Mouse (Mus musculus): Measurements from ENCODE around the gene Eif4e. TPM values are rescaled to one million over a fixed set of nuclear protein-coding genes. Genes with fewer than 3 reads are reported as not detected.

The Eif4e gene
- polyA plus RNA-seq (2012; rRNA removed): 181 and 193 TPM in 2 replicates

DNA sequence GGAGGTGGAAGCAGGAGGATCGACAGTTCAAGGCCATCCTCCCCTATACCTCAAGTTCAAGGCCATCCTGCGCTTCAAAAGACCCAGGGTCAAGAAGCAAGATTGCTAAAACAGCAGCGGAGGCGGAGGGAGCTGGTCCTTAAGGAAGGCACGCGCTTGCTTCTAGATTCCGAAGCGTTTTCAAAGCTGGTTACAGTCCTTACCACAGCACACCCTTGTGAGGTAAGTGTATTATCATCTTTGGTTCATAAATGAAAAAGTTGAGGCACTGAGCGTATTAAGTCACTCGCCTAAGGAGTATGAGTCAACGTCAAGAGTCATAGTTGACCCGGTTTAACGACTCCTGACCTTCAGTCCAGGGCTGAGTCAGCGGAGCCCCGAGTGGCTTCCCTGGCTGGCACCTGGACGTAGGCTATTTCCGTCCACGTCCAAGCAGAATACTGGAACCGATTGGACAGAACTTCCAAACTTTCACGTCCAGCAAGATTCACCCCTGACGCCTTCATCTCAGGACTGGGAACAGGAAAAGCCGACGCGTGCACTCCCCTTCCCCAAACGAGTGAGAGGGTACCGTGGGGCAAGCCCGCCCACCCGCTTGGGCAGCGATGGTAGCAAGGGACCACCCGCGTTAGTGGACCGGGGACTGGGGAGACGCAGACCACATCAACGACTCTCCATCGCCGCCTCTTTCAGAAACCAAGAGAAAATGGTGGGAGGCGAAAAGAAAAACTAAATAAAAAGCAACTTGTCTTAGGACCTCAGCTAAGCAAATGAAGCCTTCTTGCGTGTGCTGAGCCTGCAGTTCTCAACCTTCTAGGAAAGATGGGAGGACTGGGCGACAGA is at the start of gene Eif4e:
TSS of gene Eif4e (plus strand) at position 107 of the 843 bp plus-strand sequence.
- Histone ChIP-seq H3K27ac (ENCODE audit: control insufficient read depth, insufficient read depth, low read depth, low read length) (peak within 1 kb of the TSS; percentile 96), H3K36me3 (ENCODE audit: control insufficient read depth, insufficient read depth, low read length) (no peaks in the 10 kb centered on the region), H3K4me1 (ENCODE audit: control insufficient read depth, insufficient read depth, low read length) (peaks cover 5% of the 10 kb centered on the region), H3K27me3 (ENCODE audit: control insufficient read depth, insufficient read depth, low read length) (no peaks in the 10 kb centered on the region), H3K4me3 (ENCODE audit: control insufficient read depth, low read depth, low read length) (peak within 1 kb of the TSS; percentile 99)
- TF ChIP-seq POLR2A (IDR thresholded peaks at IDR 0.05; ENCODE audit: control insufficient read depth, low read depth, low read length) (peak; percentile 67), CTCF (IDR thresholded peaks at IDR 0.05; ENCODE audit: control insufficient read depth, insufficient read depth, insufficient replicate concordance, low read depth, low read length) (no peak)

DNA sequence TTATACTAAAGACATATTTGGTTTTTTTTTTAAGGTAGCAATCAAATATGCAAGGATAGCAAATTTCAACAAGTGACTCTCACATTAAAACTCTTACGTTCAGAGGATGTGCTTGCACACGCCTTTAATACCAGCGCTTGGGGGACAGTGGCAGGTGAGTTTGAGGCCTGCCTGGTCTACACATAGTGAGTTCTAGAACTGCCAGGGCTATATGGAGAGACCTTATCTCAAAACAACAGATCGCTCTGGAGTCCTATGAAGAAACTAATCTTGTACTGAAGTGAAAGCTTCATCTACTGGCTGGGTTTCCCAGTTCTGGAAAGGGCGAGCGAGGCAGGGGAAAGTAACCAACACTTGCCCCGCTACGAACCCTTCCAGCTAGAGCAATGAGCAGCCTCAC is 46.5 kb upstream of the Eif4e start:
- TF ChIP-seq CTCF (IDR thresholded peaks at IDR 0.05; ENCODE audit: control insufficient read depth, insufficient read depth, insufficient replicate concordance, low read depth, low read length) (no peak), POLR2A (IDR thresholded peaks at IDR 0.05; ENCODE audit: control insufficient read depth, low read depth, low read length) (no peak)
- no peaks in the 10 kb centered on the region for H3K27me3 ChIP-seq (ENCODE audit: control insufficient read depth, insufficient read depth, low read length)
- H3K27ac ChIP-seq (ENCODE audit: control insufficient read depth, insufficient read depth, low read depth, low read length): no peak overlapping the region
- H3K36me3 ChIP-seq (ENCODE audit: control insufficient read depth, insufficient read depth, low read length): peaks cover 1% of the 10 kb centered on the region
- no peak overlapping the region for H3K4me3 ChIP-seq (ENCODE audit: control insufficient read depth, low read depth, low read length)
- H3K4me1 ChIP-seq (ENCODE audit: control insufficient read depth, insufficient read depth, low read length): no peaks in the 10 kb centered on the region

DNA sequence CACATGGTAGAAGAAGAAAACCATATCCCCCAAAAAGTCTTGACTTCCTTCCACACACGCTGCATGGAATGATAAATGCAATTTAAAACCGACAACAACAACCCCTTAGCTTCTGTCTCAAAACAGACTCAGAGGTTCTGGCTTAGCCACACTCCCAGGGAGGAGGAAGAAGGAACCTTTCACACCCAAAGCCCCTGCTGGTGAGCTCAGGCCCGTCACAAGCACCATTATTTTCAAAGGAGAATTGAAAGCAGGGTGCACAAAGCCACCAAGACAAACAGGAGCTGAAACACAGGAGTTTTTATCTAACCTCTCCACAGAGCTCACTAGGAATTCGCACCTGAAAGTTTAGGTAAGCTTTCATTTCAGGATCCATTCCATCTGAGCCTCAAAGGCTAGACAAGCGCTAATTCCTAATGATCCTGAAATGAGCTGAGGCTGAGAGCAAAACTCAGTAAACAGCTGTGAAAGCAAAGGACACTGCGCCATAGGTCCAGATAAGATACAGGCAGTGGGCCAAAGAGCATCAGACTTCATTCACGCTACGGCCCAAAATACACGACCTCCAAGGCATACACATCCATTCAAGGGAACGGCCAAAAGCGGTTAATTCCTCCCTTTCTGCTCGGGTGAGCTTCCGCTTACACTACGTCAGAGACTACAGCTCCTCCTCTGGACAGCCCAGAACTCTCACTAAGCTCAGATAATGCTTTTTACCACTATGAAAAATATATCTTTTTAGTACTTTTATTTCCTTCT is 44.3 kb upstream of the Eif4e start:
- TF ChIP-seq POLR2A (IDR thresholded peaks at IDR 0.05; ENCODE audit: control insufficient read depth, low read depth, low read length) (no peak), CTCF (IDR thresholded peaks at IDR 0.05; ENCODE audit: control insufficient read depth, insufficient read depth, insufficient replicate concordance, low read depth, low read length) (no peak)
- no peaks in the 10 kb centered on the region for H3K27me3 ChIP-seq (ENCODE audit: control insufficient read depth, insufficient read depth, low read length)
- H3K4me3 ChIP-seq (ENCODE audit: control insufficient read depth, low read depth, low read length): no peak overlapping the region
- H3K36me3 ChIP-seq (ENCODE audit: control insufficient read depth, insufficient read depth, low read length): peaks cover 1% of the 10 kb centered on the region
- 0 out of 2 replicates have a peak overlapping the region, but pooled peaks have one; percentile 1 for H3K27ac ChIP-seq (ENCODE audit: control insufficient read depth, insufficient read depth, low read depth, low read length)
- H3K4me1 ChIP-seq (ENCODE audit: control insufficient read depth, insufficient read depth, low read length): no peaks in the 10 kb centered on the region

DNA sequence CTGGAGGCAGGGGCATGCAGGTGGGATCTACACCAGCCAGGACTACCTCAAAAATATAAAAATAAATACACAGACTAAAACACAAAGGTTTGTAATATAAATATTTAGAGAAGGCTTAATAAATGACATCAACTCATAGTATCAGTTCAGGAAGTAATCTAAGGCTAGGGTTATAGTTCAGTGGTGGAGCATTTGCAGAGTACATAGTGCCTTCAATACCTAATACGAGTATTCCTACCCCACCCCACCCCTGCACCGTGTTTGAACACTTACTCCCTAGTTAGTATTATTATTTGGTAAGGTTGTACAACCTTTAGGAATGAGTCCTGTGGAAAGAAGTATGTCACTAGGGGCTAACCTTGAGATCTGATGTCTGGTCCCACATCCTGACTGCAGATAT is 42.7 kb upstream of the Eif4e start:
- Histone ChIP-seq H3K27me3 (ENCODE audit: control insufficient read depth, insufficient read depth, low read length) (no peaks in the 10 kb centered on the region), H3K36me3 (ENCODE audit: control insufficient read depth, insufficient read depth, low read length) (peaks cover 1% of the 10 kb centered on the region), H3K27ac (ENCODE audit: control insufficient read depth, insufficient read depth, low read depth, low read length) (no peak overlapping the region), H3K4me1 (ENCODE audit: control insufficient read depth, insufficient read depth, low read length) (no peaks in the 10 kb centered on the region), H3K4me3 (ENCODE audit: control insufficient read depth, low read depth, low read length) (no peak overlapping the region)
- TF ChIP-seq POLR2A (IDR thresholded peaks at IDR 0.05; ENCODE audit: control insufficient read depth, low read depth, low read length): no peak
- no peak for TF ChIP-seq CTCF (IDR thresholded peaks at IDR 0.05; ENCODE audit: control insufficient read depth, insufficient read depth, insufficient replicate concordance, low read depth, low read length)

DNA sequence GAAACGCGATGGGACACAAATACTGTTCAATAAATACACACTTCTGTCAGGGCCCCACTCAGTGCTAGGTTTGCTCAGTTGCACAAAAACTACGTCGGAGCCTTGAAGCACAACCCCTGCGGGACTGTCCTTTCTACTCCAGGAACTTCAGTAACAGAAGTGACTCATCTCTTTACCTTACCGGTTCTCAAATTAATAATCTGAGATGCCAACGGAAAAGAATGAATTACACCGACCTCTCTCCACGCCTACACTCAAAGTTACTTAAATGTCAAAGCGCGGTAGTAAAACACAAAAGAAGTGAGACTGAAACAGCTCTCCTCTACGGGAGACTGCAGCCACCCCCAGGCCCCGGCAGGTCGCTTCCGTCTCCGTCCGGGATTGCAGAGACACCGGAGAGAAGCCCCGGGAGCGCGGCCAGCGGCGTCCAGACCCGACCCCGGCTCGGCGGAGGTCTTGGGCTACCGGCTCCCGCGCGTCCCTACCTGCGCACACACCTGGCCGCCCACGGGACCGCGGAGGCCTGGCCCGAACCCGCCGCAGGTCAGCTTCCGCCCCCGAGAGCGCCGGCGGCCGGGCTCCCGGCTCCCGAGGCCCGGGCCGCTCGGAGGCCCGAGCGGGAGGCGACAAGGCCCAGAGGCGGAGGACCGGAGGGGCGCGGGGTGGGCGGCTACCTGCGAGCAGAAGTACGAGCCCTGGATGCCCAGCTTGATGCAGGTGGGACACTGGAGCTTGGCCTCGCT is 37.2 kb upstream of the Eif4e start:
- Histone ChIP-seq H3K4me3 (ENCODE audit: control insufficient read depth, low read depth, low read length) (peak overlapping the region; percentile 97), H3K4me1 (ENCODE audit: control insufficient read depth, insufficient read depth, low read length) (no peaks in the 10 kb centered on the region; the same call in 1 of the 2 replicates), H3K36me3 (ENCODE audit: control insufficient read depth, insufficient read depth, low read length) (no peaks in the 10 kb centered on the region), H3K27ac (ENCODE audit: control insufficient read depth, insufficient read depth, low read depth, low read length) (peak overlapping the region; percentile 82), H3K27me3 (ENCODE audit: control insufficient read depth, insufficient read depth, low read length) (no peaks in the 10 kb centered on the region)
- TF ChIP-seq CTCF (IDR thresholded peaks at IDR 0.05; ENCODE audit: control insufficient read depth, insufficient read depth, insufficient replicate concordance, low read depth, low read length) (no peak), POLR2A (IDR thresholded peaks at IDR 0.05; ENCODE audit: control insufficient read depth, low read depth, low read length) (no peak; the same call in 1 of the 2 replicates)

DNA sequence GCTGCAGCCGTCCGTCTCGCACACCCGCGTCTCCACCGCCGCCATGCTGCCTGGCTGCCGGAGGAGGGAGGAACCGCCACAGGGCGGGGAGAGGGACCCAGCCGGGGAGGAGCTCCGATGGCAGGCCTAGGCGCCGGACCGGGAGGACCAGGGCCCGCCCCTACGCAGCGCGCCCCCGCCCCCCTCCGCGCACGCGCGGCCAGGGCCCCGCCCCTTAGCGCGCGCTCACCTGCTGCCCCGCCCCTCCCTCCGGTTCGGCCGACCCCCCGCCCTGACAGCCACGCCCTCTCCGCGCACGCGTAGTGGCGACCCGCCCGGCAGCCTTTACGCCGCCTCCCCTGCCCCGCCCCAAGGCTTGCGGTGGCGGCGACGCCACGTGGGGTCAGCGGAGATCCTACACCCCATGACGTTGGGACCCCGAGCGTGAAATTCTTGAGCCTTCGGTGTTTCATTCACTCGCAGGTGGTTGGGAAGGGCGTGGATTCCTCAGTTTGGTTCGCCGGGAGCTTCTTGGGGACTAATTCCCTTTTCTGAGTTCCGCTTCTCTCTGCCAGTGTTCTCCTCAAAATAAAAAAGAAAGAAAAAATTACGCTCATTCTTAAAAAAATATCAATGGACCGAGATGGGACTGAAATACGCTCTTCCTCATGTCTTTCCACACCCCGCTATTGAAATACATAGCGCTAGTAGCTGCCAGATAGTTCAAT is 36.5 kb upstream of the Eif4e start, which contains the start of gene Metap1:
TSS of gene Metap1 (minus strand) at position 189 of the 707 bp plus-strand sequence.
- Histone ChIP-seq H3K27ac (ENCODE audit: control insufficient read depth, insufficient read depth, low read depth, low read length) (peak within 1 kb of the TSS; percentile 82), H3K27me3 (ENCODE audit: control insufficient read depth, insufficient read depth, low read length) (no peaks in the 10 kb centered on the region), H3K36me3 (ENCODE audit: control insufficient read depth, insufficient read depth, low read length) (no peaks in the 10 kb centered on the region), H3K4me3 (ENCODE audit: control insufficient read depth, low read depth, low read length) (peak within 1 kb of the TSS; percentile 97), H3K4me1 (ENCODE audit: control insufficient read depth, insufficient read depth, low read length) (no peaks in the 10 kb centered on the region; the same call in 1 of the 2 replicates)
- peak; percentile 74 for TF ChIP-seq POLR2A (IDR thresholded peaks at IDR 0.05; ENCODE audit: control insufficient read depth, low read depth, low read length)
- TF ChIP-seq CTCF (IDR thresholded peaks at IDR 0.05; ENCODE audit: control insufficient read depth, insufficient read depth, insufficient replicate concordance, low read depth, low read length): no peak
